ENCODE assay signal across 10 mouse cellular contexts in the genomic region with DNA sequence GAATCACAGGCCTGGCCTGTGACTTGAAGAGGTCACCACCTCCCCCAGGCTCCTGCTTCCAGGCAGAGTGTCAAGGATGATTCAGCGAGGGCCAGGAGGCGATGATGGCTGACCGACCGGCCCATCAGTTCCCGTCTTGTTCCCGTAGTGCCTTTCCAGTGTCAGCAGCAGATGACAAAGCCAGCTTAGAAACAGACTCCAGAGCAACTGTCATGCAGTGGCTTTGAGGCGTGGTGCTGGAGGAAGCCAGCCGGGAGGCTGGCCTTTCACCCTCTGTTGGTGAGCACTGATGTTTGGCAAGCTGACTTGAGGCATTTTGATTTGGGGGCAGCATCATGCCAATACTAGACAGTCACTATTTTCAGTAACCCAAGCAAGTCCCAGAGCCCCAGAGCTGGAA. TPM values are rescaled to one million over a fixed set of nuclear protein-coding genes. Genes with fewer than 3 reads are reported as not detected.
DNase-seq lines count a peak whose midpoint lies in the region; ATAC-seq lines count a peak whose summit lies in the region.
"Had no signal": no experiment of that assay in that cellular context is flagged by ENCODE, and none has a peak within 500 bp of the region (broad histone marks: within the 10 kb centered on the region; RNA-seq: fewer than 3 reads in every experiment).

No protein-coding gene starts in this region.

- peaks cover 81% of the 10 kb centered on the region for H3K4me1 ChIP-seq in midbrain, embryonic 16.5 days (ENCODE audit: control insufficient read depth, insufficient read depth, low read length)

- 20% methylated on average over 8 of the region's 8 CpGs for WGBS in midbrain, embryonic 16.5 days

- no peaks in the 10 kb centered on the region for H3K36me3 ChIP-seq in midbrain, embryonic 16.5 days (ENCODE audit: control insufficient read depth, insufficient read depth, low read length)

- no peak overlapping the region for H3K4me3 ChIP-seq in midbrain, embryonic 16.5 days (ENCODE audit: low read depth, low read length)
- H3K4me3 ChIP-seq: erythroblast, embryonic 14.5 days; lung, embryonic 15.5 days had no signal

- peak overlapping the region; percentile 94 for H3K4me2 ChIP-seq in midbrain, embryonic 16.5 days (ENCODE audit: low read length)
- H3K4me2 ChIP-seq: lung, embryonic 15.5 days had no signal

- peak; percentile 72 for DNase-seq in embryo, embryonic 10 days (ENCODE audit: low spot score)
- DNase-seq in embryo, embryonic 10.5 days (ENCODE audit: low spot score), result no peak
- peak; percentile 29 for DNase-seq in urinary bladder, postnatal 14 days (ENCODE audit: low spot score)
- DNase-seq in urinary bladder, adult 2 months (ENCODE audit: low spot score), result no peak
- DNase-seq in heart, postnatal 4 days, result peak; percentile 37
- DNase-seq in left cerebral cortex, adult 9 months (ENCODE audit: low spot score in 2 of 2), result no peak
- no peak for DNase-seq in natural killer cell, adult 2 months (ENCODE audit: low spot score in 2 of 2)

- H3K27me3 ChIP-seq in midbrain, embryonic 16.5 days (ENCODE audit: control insufficient read depth, insufficient read depth, low read depth, low read length), result no peaks in the 10 kb centered on the region

- H3K27ac ChIP-seq in midbrain, embryonic 16.5 days (ENCODE audit: low read length), result no peak overlapping the region
- H3K27ac ChIP-seq: lung, embryonic 15.5 days had no signal

- H3K9me3 ChIP-seq in midbrain, embryonic 16.5 days (replicated peaks; ENCODE audit: control insufficient read depth, low read length, poor library complexity, severe bottlenecking), result no peaks in the 10 kb centered on the region
- H3K9me3 ChIP-seq: lung, embryonic 15.5 days had no signal

- H3K9ac ChIP-seq in midbrain, embryonic 16.5 days (ENCODE audit: low read depth, low read length), result peak overlapping the region; percentile 6; the same call in 1 of the 2 replicates
- H3K9ac ChIP-seq: lung, embryonic 15.5 days had no signal

- ATAC-seq in midbrain, embryonic 16.5 days, result no peak

RNA-seq across cellular contexts. Expression of gene Tle3, which starts 6.3 kb away (rescaled TPM):
- polyA plus RNA-seq in urinary bladder, adult 2 months (2012; rRNA removed), result 39.4 and 49.1 TPM in 2 replicates
- total RNA-seq in heart, postnatal 4 days (2021), result 10 to 100 TPM; 23.2 to 27.9 TPM
- 27.4 and 29.7 TPM in 2 replicates for polyA plus RNA-seq in midbrain, embryonic 16.5 days (2015; fragmentation: Nextera tagmentation; extraction: Ambion mirVana)

Comparison
In these comparisons a context has a peak if more than half of its experiments do, and no peak if none do; other contexts are left out.
1. DNase-seq: peak in embryo, embryonic 10 days (single experiment), urinary bladder, postnatal 14 days (single experiment) and heart, postnatal 4 days (single experiment); none in embryo, embryonic 10.5 days (single experiment), urinary bladder, adult 2 months (single experiment), left cerebral cortex, adult 9 months (0 of 2) and natural killer cell, adult 2 months (0 of 2).